Mouse (Mus musculus) thymus, postnatal 14 days (tissue): ENCODE measurements around the gene Zfp467.

Experiments used
- DNase-seq: peaks from one replicate; pipeline ENCODE4 v3.0.0; 2021

The Zfp467 gene

DNA sequence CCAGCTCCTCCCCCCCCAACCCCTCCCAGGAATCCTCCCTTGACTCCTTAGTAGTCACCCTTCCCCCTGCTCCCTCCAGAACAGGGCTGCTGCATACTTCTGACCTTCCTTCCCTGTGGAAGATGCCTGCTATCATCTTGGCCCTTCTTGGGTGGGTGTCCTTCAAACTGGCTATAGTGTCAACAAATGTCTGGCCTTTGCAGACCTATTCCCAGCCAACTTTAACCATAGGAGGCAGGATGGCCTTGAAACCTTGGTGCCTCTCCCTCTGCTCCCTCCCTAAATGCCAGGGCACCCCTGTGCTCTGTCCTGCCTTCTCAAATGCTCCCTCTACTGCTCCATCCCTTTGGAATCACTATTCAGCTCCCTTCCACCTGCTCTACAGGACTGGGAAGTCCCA is 6.0 kb downstream of the Zfp467 start:
- DNase-seq, result no peak

DNA sequence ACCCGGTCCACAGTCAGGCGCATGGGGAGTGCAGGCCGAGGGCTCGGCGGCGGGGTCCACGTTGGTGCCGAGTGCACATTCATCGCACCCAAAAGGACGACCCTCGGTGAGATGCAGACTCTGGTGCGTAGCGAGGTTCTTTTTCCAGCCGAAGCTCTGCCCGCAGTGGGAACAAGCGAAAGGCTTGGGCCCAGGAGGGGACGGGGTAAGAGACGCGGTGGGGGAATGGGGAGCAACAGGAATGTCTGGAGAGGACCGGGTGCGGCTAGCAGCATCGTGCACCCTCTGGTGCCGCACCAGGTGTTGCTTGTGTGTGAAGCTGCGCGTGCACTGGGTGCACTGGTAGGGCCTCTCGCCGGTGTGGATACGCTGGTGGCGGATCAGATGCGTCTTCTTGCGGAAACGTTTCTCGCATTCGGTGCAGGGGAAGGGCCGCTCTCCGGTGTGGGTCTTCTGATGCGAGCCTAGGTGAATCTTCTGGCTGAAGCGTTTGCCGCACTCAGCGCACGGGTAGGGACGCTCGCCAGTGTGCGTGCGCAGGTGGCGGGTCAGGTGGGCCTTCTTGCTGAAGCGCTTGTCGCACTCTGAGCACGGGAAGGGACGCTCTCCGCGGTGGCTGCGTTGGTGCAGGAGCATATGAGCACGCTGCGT is 7.0 kb downstream of the Zfp467 start:
- DNase-seq, result no peak

- no peak for DNase-seq
Measured at GRCm38 (mm10) chr6:48437679-48438376, 7.8 kb downstream of the Zfp467 start.

- no peak for DNase-seq
Measured at GRCm38 (mm10) chr6:48435706-48436349, 9.8 kb downstream of the Zfp467 start.

- DNase-seq, result no peak
Measured at GRCm38 (mm10) chr6:48435111-48435510, 10.5 kb downstream of the Zfp467 start.

DNA sequence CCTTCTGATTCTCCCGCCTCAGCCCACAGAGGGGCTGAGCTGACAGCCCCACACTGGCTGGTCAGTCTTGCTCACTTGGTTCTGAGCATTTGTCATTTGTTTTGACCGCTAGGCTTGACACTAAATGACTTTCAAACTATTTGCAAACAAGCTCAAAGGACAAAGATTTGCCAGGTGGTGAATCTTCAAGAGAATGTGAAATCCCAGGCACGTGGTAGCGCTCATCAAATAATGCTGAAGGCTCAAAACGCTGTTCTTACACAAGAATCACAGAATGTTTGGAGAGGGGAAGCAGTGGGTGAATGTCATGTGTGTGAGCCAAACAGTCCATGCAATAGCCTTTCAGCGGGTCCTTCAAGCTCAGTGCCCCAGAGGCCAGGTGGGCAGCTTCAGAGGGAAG is 11.0 kb downstream of the Zfp467 start:
- DNase-seq, result no peak

DNA sequence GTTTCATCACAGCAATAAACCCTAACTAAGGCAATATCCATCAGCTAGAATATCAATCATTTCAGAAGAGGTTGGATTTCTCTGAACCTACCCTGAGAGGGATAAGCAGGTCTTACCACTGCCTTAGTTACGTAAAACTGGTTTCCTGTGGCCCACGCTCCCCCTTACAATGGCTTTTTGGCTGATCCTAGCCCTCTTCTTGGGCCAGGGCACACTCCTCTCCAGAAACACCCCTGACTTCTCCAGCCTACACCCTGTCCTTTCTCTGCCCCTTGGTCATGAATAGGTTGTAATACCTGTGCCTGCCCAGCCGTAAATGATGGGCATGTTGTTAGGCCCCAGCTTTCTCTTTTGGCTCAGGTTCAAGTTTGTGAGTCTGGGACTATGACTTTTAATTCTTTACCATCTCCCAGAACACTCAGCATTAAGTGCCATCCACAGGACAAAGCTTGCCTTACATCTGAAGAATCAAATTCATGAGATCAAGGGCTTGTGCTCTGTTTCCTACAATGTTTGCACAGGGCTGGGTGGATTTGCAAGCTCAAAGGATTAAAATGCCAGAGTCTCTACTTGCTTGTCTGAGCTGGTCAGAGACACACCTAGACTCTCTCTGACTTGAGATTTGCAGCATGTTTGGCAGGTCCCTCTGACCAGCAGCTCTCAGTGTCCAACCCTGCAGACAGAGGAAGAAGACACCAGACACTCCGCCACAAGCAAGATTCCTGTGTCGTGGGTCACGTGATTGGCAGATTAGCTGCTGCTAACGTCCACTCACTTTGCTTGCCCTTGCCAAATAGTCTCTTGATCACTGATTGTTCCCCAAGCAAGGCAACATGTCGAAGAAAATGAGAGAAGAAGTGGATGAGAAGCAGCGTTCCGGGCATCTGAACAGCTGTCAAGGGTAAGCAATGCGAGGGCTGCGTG is 12.5 kb downstream of the Zfp467 start:
- DNase-seq, result no peak

GRCm38 (mm10) chr6:48430748-48431147 is 14.9 kb downstream of the Zfp467 start:
- no peak for DNase-seq

DNA sequence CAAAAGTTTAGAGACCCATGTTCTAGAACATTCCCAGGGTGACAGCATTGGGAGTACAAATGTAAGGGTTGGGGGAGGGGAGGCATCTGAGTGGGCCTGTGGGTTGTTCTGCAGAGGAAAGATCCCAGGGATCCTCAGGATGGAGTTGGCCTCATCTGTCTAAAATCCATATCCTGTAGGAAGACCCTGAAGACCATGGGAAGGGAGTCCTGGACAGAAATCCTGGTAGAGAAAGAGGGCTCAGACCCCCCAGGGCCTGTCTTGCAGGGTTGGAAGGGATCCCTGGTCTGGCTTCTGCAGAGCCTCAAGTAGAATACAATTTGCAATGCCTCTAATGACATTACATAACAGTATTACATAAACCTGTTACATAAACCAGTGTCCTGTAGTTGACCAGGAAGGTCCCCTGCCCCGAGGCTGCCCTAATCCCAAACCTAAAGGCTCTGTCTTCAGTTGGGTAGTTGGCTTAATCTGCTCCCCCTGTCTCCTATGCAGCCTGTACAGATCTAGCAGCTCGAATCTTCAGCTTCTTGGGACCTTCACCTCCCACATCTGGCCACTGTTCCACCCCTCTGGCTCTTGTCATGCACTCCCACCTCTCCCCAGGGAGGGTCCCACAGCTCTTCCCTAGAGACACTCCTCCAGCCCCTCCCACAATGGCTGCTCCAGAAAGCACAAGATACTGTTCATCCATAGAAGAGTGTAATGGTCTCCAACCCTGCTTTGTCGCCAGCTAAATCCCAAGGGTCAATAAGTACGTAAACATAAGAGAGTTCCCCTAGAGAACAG is 16.7 kb downstream of the Zfp467 start:
- DNase-seq, result no peak

GRCm38 (mm10) chr6:48426956-48427355 is 18.7 kb downstream of the Zfp467 start:
- no peak for DNase-seq

GRCm38 (mm10) chr6:48424074-48424473 is 21.6 kb downstream of the Zfp467 start:
- DNase-seq, result no peak

GRCm38 (mm10) chr6:48423336-48423735 is 22.3 kb downstream of the Zfp467 start:
- no peak for DNase-seq

DNA sequence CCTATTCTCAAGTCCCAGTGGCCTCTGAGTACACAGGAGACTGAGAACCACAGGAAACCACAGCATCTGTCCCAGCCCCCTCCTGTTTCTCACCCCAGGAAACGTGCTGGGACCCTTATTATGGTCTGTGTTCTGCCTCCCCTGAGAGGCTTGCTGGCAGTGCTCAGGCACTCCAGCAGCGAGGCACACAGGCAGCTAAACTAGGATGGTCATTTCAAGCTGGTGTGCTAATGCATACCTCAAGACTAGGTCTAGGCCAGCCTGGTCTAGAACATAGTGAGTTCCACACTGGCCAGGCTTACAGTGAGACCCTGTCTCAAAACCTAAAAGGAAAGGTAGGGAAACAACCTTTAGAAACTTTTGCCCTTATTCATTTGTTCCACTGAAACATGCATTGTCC is 25.0 kb downstream of the Zfp467 start:
- no peak for DNase-seq

GRCm38 (mm10) chr6:48416486-48416885 is 29.1 kb downstream of the Zfp467 start:
- DNase-seq, result no peak

GRCm38 (mm10) chr6:48415636-48416035 is 30.0 kb downstream of the Zfp467 start:
- no peak for DNase-seq

- DNase-seq, result no peak
Measured at GRCm38 (mm10) chr6:48414886-48415285, 30.7 kb downstream of the Zfp467 start.

- no peak for DNase-seq
Measured at GRCm38 (mm10) chr6:48413081-48413480, 32.5 kb downstream of the Zfp467 start.

- no peak for DNase-seq
Measured at GRCm38 (mm10) chr6:48412662-48413061, 33.0 kb downstream of the Zfp467 start.

GRCm38 (mm10) chr6:48412147-48412546 is 33.5 kb downstream of the Zfp467 start:
- no peak for DNase-seq

- DNase-seq, result no peak
Measured at GRCm38 (mm10) chr6:48411193-48412092, 34.2 kb downstream of the Zfp467 start.

GRCm38 (mm10) chr6:48410551-48410950 is 35.1 kb downstream of the Zfp467 start:
- no peak for DNase-seq
